Mouse (Mus musculus) frontal cortex, adult (tissue): ENCODE results near the gene Mroh8.
"Not testable (repeated sequence)": the region's sequence is repeated elsewhere in the genome, so short reads cannot be mapped to it uniquely, and the experiment has no call there.

Experiments
- ATAC-seq: cut with Nextera tagmentation; 2 replicates; pipeline ENCODE4 v1.9.2; 2017; ENCODE audit warnings: mild to moderate bottlenecking, moderate library complexity, mixed read lengths; ENCODE audit not compliant: low TSS enrichment

The Mroh8 gene

GRCm38 (mm10) chr2:157198405-157198804 lies 80.9 kb downstream of the Mroh8 start:
- ATAC-seq = not testable (repeated sequence)

GRCm38 (mm10) chr2:157190651-157191050 lies 88.7 kb downstream of the Mroh8 start:
- no peak for ATAC-seq

- no peak; the same call in 1 of the 2 replicates for ATAC-seq
Observed at GRCm38 (mm10) chr2:157187223-157187622, 92.1 kb downstream of the Mroh8 start.

- no peak for ATAC-seq
Observed at GRCm38 (mm10) chr2:157186504-157186903, 92.8 kb downstream of the Mroh8 start.

GRCm38 (mm10) chr2:157185022-157185660 lies 94.2 kb downstream of the Mroh8 start:
- ATAC-seq = no peak

GRCm38 (mm10) chr2:157178167-157178566 lies 101.2 kb downstream of the Mroh8 start:
- no peak for ATAC-seq

- ATAC-seq = no peak
Observed at GRCm38 (mm10) chr2:157176248-157176647, 103.1 kb downstream of the Mroh8 start.

- no peak for ATAC-seq
Observed at GRCm38 (mm10) chr2:157174416-157174815, 104.9 kb downstream of the Mroh8 start.

GRCm38 (mm10) chr2:157173555-157173954 lies 105.8 kb downstream of the Mroh8 start:
- ATAC-seq = no peak

- ATAC-seq = no peak
Observed at GRCm38 (mm10) chr2:157172984-157173383, 106.4 kb downstream of the Mroh8 start.

GRCm38 (mm10) chr2:157170626-157171025 lies 108.7 kb downstream of the Mroh8 start:
- ATAC-seq = no peak

GRCm38 (mm10) chr2:157170166-157170565 lies 109.2 kb downstream of the Mroh8 start:
- no peak; the same call in 1 of the 2 replicates for ATAC-seq

- ATAC-seq = peak; percentile 85
Observed at GRCm38 (mm10) chr2:157166371-157167080, 112.8 kb downstream of the Mroh8 start.

GRCm38 (mm10) chr2:157165312-157166224 lies 113.8 kb downstream of the Mroh8 start:
- not testable (repeated sequence) for ATAC-seq

GRCm38 (mm10) chr2:157164101-157164500 lies 115.2 kb downstream of the Mroh8 start:
- ATAC-seq = no peak
